Mouse (Mus musculus) thymus, postnatal 36 days (tissue): ENCODE results near the gene Tppp2.
A peak's percentile ranks its signal among the peaks of the same experiment; 100 is the strongest.

ENCODE experiments used
- DNase-seq, 2 experiments: peaks; one replicate each; pipeline ENCODE4 v3.0.0; 2022; ENCODE audit warnings: mixed read lengths in 2 of 2

Gene Tppp2

DNA sequence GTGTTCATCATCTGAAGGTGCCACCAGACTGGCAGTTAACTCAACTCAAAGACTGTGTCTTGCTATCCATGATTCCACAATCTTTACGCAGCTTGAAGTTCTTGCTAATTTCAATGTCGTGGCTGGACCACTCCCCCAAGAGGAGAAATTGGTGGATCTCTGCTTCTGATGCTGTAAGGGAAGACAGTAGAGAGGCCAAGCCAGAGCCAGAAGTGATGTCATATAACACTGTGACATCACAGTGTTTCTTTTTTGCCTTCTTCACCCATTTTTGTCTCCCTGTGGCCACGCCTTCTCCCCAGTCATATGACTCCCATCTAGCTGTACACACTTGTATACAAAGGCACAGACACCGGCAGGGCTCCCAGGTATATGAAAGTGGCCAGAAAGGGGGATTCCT, at the start of gene Tppp2:
Tppp2 (plus strand) TSS at position 301 of the 400 bp plus-strand sequence.
- no peak for DNase-seq

GRCm38 (mm10) chr14:51870756-51871155, 47.5 kb upstream of the Tppp2 start:
- DNase-seq: no peak

GRCm38 (mm10) chr14:51871741-51872140, 46.5 kb upstream of the Tppp2 start:
- no peak for DNase-seq

DNA sequence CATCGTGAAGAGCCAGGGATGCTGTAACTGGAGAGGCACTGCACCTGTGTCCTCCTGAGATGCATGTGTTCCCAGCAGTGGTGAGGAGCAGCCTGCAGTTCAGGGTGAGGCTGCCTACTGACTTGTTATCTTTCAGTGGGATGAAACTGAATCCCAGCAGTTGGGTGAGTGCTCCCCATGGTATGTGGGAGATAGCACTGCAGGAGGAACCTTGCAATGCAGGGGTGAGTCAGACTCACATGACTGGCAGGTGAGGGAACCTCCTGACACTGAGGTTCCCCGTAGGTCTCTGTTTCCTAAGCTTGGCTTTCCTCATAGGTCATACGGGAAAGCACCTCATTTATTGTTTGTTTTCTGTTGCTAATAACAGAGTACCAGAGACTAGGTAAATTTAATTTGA, 40.7 kb upstream of the Tppp2 start:
- DNase-seq: no peak

DNA sequence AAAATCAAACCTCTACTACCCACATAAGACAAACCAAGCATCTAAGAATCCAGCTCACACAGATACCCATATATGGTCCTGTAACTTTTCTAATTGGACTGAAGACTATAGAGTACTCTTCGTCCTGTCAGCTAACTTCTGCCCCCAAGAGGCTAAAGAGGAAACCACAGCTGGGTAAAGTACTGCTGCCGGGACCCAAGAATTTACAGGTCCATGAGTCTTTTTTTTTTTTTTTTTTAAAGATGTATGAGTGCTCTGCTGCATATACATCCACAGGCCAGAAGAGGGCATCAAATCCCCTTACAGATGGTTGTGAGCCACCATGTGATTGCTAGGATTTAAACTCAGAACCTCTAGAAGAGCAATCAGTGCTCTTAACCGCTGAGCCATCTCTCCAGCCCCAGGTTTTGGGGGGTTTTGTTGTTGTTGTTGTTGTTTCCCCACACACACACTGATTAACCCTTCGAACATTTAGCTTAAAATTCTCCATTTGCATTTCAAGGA, 34.6 kb upstream of the Tppp2 start:
- peak; percentile 76 to 77 for DNase-seq

DNA sequence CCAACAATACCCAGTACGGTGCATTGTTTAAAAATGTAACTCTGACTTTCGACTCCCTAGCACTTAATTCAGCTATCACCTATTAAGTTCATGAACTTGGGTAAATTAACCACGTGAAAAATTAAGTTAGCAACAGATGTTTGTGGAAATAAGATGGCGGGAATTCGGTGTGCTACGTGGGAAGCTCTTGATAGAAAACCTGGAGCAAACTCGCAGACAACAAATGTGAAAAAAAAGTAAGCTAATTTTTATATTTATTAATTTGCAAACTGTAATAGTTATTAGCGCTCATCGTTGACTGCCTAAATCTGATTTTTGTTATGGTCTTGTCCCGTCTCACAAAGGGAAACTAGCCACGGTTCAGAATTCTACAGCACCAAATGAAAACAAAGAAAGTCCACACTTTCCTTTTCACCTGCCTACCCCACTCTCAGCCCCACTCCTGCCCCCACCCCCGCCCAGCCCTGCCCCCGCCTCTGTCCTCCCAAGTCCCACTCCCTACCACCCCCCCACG, 34.1 kb upstream of the Tppp2 start:
- no peak for DNase-seq

DNA sequence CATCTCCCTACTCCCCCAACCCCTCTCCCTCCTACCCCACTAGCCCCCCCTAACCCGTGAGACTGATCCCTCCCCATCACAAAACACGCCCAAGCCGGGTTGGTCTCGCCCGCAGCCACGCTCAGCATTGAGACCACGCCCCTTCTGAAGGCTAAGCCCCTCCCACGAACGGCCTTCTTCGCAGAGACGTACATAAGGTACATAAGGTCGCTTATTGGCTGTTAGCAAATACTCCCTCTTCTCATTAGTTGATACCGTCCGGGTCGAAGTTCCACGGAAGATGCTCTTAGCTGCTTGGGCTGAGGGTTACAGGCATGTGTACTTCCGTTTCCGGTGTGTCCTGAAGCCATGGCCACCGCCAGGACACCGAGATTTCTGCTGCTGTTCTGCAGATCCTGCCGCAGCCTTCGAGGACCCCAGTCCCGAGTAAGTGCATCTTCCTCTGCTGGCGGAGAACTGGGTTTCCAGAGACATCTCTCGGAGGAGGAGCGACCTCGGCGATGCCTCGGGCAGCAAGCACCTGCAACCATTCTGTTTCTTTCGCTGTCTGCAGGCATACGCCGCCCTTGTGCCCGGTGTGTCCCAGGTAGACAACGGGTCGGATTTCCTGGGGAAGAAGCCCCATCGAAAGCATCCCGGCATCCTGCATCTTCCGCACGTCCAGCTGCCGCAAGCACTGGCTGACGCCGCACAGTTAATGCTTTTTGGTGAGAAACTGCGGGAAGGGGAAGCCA, 33.5 kb upstream of the Tppp2 start, which contains the start of gene Mettl17:
Mettl17 (plus strand) TSS at position 245 of the 734 bp plus-strand sequence.
- DNase-seq: peak; percentile 93 to 95

DNA sequence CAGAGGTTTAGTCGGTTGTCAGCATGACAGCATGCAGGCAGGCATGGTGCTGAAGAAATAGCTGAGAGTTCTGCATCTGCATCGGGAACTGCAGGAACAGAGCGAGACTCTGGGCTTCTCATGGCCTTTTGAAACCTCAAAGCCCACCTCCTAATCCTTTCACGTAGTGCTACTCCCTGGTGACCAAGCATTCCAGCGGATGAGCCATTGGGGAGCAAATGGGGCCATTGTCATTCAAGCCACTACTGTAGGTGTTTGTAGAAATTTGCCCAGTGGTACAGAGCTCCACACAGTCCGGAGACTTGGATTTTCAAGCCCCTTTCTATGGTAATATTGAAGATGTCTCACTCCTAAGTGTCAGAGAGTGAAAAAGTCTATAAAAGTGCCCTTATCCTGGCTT, 32.2 kb upstream of the Tppp2 start:
- no peak for DNase-seq

GRCm38 (mm10) chr14:51889833-51890232, 28.4 kb upstream of the Tppp2 start:
- DNase-seq: no peak

DNA sequence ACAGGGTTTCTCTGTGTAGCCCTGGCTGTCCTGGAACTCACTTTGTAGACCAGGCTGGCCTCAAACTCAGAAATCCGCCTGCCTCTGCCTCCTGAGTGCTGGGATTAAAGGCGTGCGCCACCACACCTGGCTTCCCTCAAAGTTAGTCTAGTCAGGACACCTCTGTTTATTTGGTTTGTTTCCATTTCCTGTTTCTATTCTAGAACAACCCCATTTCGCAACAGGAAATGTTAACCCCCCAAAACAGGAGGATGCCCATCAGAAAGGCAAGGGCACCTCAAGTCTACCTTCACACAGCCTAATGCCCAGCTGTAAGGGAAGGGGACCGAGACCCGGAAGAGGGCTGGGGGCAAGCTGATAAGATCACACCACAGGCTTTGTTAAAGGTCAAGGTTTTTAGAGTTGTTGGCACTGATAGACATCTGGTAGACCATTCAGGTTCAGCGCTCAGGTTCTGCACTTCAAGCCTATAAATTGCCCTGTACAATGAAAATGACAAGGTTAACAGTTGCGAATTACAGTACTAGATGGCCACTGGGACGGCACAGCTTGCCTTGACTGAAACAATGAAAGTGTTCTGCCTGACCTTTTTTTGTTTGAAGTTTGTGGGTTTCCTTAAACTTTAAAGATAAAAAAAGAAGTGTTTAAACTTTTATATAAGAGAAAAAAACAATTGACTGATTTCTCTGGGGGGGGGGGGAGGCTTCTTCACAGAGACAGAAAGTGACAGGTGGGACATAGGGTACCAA, 25.9 kb upstream of the Tppp2 start, which contains the start of gene Slc39a2:
Slc39a2 (plus strand) TSS at position 699 of the 749 bp plus-strand sequence.
- DNase-seq: no peak

DNA sequence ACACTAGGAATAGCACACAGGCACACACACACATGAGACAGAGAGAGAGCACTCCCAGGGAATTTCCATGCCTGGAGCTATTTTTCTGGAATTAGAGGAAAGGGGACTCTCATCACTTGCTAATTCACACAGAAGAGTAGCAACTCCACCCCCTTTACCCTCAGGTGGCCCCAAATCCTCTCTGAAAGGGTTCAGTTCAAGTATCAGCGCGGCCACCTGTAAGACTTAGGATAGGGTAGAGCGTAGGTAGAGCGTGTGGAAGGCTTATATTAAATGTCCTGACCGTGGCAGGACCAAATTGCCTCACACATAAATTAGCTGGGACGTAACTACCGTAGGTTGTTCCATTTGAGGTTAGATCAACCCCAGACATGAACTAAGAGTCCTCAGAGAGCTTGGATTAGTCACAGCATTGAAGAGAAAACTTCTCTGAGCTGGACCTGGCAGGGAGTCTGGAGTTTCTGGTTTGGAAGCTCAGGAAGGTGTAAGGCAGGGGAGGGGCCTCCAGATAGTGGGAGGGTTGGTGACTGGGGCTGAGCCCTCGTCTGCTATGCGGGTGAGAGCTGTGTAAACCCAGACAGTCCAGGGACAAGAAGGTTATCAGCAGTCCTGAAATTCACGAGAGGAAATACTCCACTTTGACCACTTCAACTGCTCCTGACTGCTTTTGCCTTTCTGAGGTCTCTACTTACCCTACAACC, 25.0 kb upstream of the Tppp2 start:
- no peak for DNase-seq

DNA sequence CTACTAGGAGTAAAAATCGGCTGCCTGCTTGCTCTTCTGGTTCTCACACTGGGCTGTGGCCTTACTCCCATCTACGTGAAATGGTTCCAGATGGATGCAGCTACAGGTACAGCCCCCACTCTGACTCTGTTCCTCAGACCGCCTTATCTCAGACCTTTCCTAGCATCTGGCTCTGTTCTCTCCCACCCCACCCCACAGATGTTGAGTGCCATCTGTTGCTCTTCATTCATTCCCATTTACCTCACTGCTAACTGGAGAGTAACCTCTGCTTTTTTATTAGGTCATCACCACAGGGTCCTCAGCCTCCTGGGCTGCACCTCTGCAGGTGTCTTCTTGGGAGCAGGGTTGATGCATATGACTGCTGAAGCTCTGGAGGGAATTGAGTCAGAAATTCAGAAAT, 24.4 kb upstream of the Tppp2 start:
- DNase-seq: no peak

- no peak for DNase-seq
Observed at GRCm38 (mm10) chr14:51895071-51895470, 23.2 kb upstream of the Tppp2 start.

- no peak for DNase-seq
Observed at GRCm38 (mm10) chr14:51896019-51896418, 22.2 kb upstream of the Tppp2 start.

DNA sequence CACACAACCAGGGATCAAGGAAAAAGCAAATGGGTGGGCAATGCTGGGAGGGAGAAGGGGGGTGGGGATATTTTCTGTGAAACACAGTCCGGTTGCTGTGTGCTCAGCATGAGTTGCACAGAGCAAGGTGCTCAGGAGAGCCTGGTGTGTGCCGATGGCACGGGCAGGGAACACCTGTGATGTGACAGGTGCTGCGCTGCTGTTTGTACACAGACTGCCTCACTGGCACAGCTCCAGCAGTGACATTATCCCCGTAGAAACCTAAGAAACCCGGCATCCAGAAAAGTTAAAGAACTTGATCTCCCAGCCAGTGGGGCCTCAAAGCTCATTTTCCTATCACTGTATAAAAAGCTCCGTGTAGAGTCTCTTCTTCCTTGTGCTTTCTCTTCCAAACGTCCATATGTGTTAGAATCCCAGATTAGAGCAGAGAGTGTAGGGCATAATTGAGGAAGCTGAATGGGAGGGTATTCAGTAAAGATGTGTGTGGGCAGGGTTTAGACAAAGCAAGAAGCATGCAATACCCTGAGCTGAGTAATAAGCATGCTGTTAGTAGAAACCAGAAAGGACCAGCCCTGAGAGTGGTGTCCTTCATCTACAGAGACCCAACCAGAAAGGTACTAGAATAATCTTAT, 21.6 kb upstream of the Tppp2 start:
- DNase-seq: no peak

DNA sequence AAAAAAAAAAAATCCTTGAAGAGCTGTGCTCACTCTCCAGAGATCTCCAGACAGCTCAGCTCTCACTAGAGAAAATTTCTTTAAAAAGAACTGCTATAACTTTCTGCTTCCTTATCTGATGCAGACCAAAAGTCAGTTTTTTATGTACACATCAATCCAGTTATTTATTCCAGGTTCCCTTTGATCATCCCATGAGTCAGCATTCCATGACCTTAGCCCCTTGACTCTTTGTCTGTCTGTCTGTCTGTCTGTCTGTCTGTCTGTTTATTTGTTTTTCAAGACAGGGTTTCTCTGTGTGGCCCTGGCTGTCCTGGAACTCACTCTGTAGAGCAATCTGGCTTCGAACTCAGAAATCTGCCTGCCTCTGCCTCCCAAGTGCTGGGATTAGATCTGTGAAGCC, 18.9 kb upstream of the Tppp2 start:
- DNase-seq: no peak

- DNase-seq: peak; percentile 72 to 79
Observed at GRCm38 (mm10) chr14:51902806-51903710, 15.2 kb upstream of the Tppp2 start.

DNA sequence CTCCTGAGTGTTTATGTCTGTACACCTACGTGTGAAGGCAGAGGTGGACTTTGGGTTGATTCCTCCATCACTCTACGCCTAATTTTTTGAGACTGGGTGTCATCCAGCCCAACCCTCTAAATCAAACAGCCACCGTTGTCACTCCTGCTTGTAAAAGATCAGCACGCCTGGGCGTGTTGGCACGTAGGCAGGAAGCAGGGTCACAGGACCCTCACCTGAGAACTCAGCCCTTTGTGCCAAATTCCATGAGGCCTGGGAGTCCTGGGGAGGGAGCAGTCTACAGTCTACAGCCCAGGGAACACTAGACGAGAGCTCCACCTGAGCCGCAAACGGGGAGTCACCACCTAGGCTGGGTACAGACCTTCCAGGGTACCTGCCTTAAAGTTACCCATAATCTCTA, 14.4 kb upstream of the Tppp2 start:
- DNase-seq: no peak

- no peak for DNase-seq
Observed at GRCm38 (mm10) chr14:51904706-51905105, 13.5 kb upstream of the Tppp2 start.

DNA sequence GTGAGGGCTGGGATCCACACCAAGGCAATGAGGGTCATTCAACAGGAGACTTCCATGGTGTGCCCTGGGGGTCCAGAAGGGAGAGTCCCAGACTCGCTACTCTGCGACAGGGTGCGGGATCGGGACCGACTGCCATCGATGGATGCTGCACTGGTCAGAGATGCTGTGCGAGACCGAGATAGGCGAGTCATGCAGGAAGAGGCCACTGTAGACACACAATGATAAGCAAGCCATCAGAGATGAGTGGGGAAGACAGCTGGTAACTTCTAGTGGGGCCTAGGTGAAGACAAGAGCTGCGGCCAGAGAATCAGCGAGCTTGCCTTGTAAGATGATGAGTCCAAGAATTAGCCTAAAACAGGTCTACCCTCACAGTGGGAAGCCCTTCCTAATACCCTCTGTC, 12.1 kb upstream of the Tppp2 start:
- DNase-seq: no peak

DNA sequence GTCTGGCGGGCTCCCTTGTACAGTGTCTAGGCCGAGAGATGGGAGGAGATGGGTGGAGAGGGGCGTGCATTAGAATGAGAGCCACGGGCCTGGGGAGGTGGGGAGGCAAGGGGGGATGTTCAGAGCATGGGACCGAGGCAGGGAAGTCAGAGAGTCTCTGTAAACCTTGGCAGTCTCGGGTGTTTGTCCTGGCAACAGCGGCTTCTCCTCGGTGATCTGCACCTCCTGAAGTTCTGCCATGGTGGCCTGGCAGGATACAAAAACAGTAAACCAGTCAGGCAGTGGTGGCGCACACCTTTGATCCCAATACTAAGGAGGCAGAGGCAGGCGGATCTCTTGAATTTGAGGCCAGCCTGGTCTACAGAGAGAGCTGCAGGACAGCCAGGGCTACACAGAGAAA, 6.9 kb upstream of the Tppp2 start:
- no peak for DNase-seq
